Mouse (Mus musculus) ES-E14 (cell line): ENCODE measurements at regions not wholly inside any gene's neighbourhood (a gene's known extent, or its start where the extent isn't known, plus 50 kb on each side); places are given as distances from the start of the nearest gene placed in this dataset.

ENCODE experiments used
- DNase-seq: peaks from one replicate; pipeline ENCODE4 v3.0.0-alpha.2; 2013; ENCODE audit warnings: low read depth, low spot score
- H3K27ac ChIP-seq: 2 replicates; pipeline ENCODE4 v1.5.1; 2012; ENCODE audit warnings: low read depth, mild to moderate bottlenecking, low read length, moderate library complexity, mixed read lengths; ENCODE audit not compliant: poor library complexity, insufficient read depth, severe bottlenecking
- H3K36me3 ChIP-seq: 2 replicates; pipeline ENCODE4 v1.6.1; 2012; ENCODE audit warnings: mild to moderate bottlenecking, low read length, moderate library complexity, mixed read lengths; ENCODE audit not compliant: control insufficient read depth, poor library complexity, insufficient read depth, severe bottlenecking
- H3K4me1 ChIP-seq, 2 experiments: fragments of 150-350 bp in 1 of 2; sonication (generic) in 1 of 2; 2 replicates each; pipeline ENCODE4 v1.6.1; 2012; ENCODE audit warnings: low read length in 2 of 2, mild to moderate bottlenecking in 1 of 2, mixed read lengths in 1 of 2; ENCODE audit not compliant: control insufficient read depth in 2 of 2, insufficient read depth in 2 of 2, poor library complexity in 1 of 2
- H3K4me3 ChIP-seq, 2 experiments: fragments of 150-350 bp in 1 of 2; sonication (generic) in 1 of 2; 2 replicates each; pipeline ENCODE4 v1.5.1; 2012; ENCODE audit warnings: low read length in 2 of 2, low read depth in 1 of 2, mild to moderate bottlenecking in 1 of 2, mixed read lengths in 1 of 2; ENCODE audit not compliant: insufficient read depth in 1 of 2, poor library complexity in 1 of 2, severe bottlenecking in 1 of 2
- H3K9ac ChIP-seq: 2 replicates; pipeline ENCODE4 v1.6.1; 2012; ENCODE audit warnings: low read depth, mild to moderate bottlenecking, low read length, mixed read lengths; ENCODE audit not compliant: poor library complexity, insufficient read depth, severe bottlenecking
- H3K9me3 ChIP-seq: fragments of 150-350 bp; sonication (generic); 2 replicates; pipeline ENCODE4 v1.6.1; 2012; ENCODE audit warnings: low read depth, mild to moderate bottlenecking, low read length; ENCODE audit not compliant: control insufficient read depth, insufficient read depth
- CHD2 ChIP-seq: IDR thresholded peaks from 2 replicates; pipeline ENCODE4 v1.6.1; 2014; ENCODE audit warnings: mild to moderate bottlenecking, low read depth, low read length, inconsistent platforms
- HCFC1 ChIP-seq: IDR thresholded peaks from 2 replicates; pipeline ENCODE4 v1.6.1; 2012; ENCODE audit warnings: low read length, inconsistent platforms, borderline replicate concordance; ENCODE audit not compliant: insufficient read depth
- MAFK ChIP-seq: IDR thresholded peaks from 2 replicates; pipeline ENCODE4 v1.6.1; 2014; ENCODE audit warnings: mild to moderate bottlenecking, low read depth, low read length, inconsistent platforms; ENCODE audit not compliant: insufficient read depth
- ZC3H11A ChIP-seq: IDR thresholded peaks from 2 replicates; pipeline ENCODE4 v1.6.1; 2012; ENCODE audit warnings: low read depth, mild to moderate bottlenecking, inconsistent platforms, low read length, borderline replicate concordance
- ZNF384 ChIP-seq: IDR thresholded peaks from 2 replicates; pipeline ENCODE4 v1.6.1; 2012; ENCODE audit warnings: low read depth, low read length, inconsistent platforms
- in situ Hi-C, 2 experiments: fragments of 600-800 bp; cut with MboI; formaldehyde crosslinking; loops; one replicate each; pipeline ENCODE4 v1.15.1; 2025; ENCODE audit warnings: low sequenced_read_pairs in 2 of 2, inconsistent platforms in 1 of 2; ENCODE audit not compliant: unreplicated experiment in 2 of 2

DNA sequence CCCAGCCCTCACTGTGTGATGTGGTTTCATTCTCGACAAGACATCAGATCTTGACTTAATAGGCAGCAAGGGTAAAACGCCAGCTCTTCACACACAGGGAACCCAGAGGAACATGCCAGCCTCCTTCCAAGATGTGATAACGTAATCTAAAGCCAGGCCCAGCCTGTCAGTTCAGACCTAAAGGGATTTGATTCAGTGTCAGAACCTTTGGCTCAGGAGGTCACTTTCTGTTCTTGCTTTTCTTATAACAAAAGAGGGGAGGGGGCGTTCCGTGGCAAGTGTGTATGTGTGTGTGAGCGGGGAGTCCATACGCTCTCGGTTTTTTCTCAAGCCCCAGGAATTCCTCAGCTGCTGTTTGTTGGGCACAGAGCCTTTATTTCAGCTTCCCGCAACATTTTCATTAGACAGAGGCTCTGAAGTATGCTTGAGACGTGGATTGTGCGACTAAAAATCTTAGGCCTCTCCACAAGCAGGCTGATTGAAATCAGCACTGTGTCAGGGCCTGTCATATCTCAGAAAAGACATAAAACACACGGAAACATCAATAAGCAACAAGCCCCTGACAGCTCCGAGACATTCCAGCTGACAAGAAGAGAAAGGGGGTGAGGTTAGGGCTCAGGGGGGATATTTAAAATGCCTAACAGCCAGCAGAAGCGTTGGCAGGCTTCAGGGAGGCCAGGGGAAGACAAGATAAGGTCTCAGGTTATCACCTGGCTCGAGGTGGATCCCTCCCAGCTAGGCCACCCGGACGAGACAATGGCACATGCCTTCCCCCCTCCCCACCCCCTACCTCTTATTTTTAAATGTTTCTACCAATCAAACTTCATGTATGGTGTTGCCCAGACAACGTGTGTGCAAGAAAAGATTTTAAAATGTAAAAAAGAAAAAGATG lies 298.5 kb downstream of the Nr2f2 start:
- Histone ChIP-seq H3K4me3 (no peak overlapping the region), H3K27ac (no peak overlapping the region), H3K4me1 (no peaks in the 10 kb centered on the region), H3K36me3 (no peaks in the 10 kb centered on the region), H3K9me3 (no peaks in the 10 kb centered on the region), H3K9ac (no peak overlapping the region)
- in situ Hi-C loops, result no loop called here
- no peak for DNase-seq
- no peak for TF ChIP-seq MAFK
- TF ChIP-seq ZNF384, result no peak
- no peak for TF ChIP-seq CHD2
- TF ChIP-seq ZC3H11A, result no peak
- no peak for TF ChIP-seq HCFC1

DNA sequence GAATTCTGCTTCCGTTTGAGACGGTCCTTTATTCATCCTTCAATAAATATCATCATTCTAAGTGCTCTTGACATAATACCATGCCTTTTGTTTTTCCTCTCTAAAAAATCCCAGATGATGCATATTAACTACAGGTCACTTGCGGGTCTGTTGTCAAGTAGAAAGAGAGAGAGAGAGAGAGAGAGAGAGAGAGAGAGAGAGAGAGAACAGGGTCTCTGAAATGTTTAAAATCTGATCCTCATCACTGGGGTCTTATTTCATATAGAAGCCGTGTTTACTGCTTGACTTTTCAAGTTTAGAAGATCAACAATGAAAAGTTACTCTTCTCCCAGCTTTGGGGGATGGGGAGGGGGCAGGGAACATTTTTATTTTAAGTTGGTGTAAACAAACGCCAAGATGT lies 299.5 kb downstream of the Nr2f2 start:
- no peaks in the 10 kb centered on the region for H3K4me1 ChIP-seq
- TF ChIP-seq CHD2, result no peak
- TF ChIP-seq ZC3H11A, result no peak
- TF ChIP-seq HCFC1, result no peak
- no peak for TF ChIP-seq MAFK
- no peak for TF ChIP-seq ZNF384
- no peak overlapping the region for H3K4me3 ChIP-seq
- no peak overlapping the region for H3K27ac ChIP-seq
- no peak overlapping the region for H3K9ac ChIP-seq
- in situ Hi-C loops, result no loop called here
- no peaks in the 10 kb centered on the region for H3K9me3 ChIP-seq
- H3K36me3 ChIP-seq, result no peaks in the 10 kb centered on the region
- no peak for DNase-seq

DNA sequence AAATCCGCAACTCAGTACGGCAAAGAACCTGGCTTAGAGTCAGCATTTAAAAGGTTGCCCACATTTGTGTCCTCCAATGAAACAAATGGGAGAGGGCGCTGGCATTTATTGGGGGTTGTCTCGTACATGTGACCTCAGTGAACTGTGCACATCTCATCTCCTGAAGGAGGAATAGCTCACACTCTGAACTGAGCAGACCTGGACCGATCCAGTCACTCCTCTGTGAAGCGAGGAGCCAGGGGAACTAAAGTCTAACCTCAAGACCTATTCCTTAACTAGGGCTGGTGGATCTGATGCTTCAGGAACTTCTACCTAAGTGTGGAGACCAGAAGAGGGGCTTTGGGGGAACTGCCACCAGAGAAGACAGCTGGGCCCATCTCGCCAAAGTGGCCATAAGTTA lies 300.1 kb downstream of the Nr2f2 start:
- H3K27ac ChIP-seq, result no peak overlapping the region
- no peak overlapping the region for H3K9ac ChIP-seq
- in situ Hi-C loops, result no loop called here
- no peak for TF ChIP-seq MAFK
- TF ChIP-seq HCFC1, result no peak
- TF ChIP-seq CHD2, result no peak
- TF ChIP-seq ZC3H11A, result no peak
- TF ChIP-seq ZNF384, result no peak
- H3K4me1 ChIP-seq, result no peaks in the 10 kb centered on the region
- H3K4me3 ChIP-seq, result no peak overlapping the region
- DNase-seq, result no peak
- H3K9me3 ChIP-seq, result no peaks in the 10 kb centered on the region
- no peaks in the 10 kb centered on the region for H3K36me3 ChIP-seq

DNA sequence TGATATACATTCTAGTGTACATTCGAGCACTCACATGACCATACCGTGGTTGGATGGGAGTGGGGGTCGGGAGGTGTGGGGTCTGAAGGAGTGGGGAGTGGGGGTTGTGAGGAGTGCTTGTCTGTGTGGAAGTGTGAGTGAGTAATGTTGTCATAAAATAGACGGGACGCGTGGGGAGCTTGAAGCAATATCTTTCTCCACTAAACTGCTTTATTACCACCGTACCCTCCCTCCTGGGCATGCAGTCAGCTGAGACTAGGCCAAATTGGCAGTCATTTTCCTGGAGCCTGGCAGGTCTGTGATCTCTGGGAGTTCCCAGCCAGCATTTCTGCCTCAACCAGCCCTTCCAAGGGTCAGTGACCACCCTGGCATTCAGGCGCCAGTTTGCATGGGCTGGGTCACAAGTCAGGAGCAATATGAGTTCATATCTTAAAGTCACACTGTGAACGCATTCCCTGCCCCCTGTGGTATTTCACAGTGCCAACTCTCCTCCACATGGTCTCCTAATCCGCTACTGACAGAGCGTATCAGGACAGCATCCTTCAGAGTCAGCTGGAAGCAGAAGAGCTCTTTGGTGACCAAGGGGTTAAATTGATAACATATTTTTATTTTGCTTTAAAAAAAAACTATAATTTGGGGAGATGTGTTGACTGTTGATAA lies 300.9 kb downstream of the Nr2f2 start:
- Histone ChIP-seq H3K4me1 (no peaks in the 10 kb centered on the region), H3K9ac (no peak overlapping the region), H3K27ac (no peak overlapping the region), H3K9me3 (no peaks in the 10 kb centered on the region), H3K4me3 (no peak overlapping the region), H3K36me3 (no peaks in the 10 kb centered on the region)
- DNase-seq, result no peak
- in situ Hi-C loops, result no loop called here
- TF ChIP-seq HCFC1 (no peak), ZC3H11A (no peak), CHD2 (no peak), MAFK (no peak), ZNF384 (no peak)
